Mouse (Mus musculus): ENCODE results near the gene Mogs.

- TF ChIP-seq POLR2A (IDR thresholded peaks at IDR 0.05; ENCODE audit: low read depth, low read length) (no peak), CTCF (conservative IDR thresholded peaks at IDR 0.05 in 1 of 2, IDR thresholded peaks at IDR 0.05 in 1 of 2; ENCODE audit: low read depth in 2 of 2, low read length in 2 of 2) (no peak), JUND (conservative IDR thresholded peaks at IDR 0.05; ENCODE audit: low read depth, low read length) (no peak), ZC3H11A (IDR thresholded peaks at IDR 0.05; ENCODE audit: low read depth, low read length) (no peak), MYC (IDR thresholded peaks at IDR 0.05; ENCODE audit: low read depth, low read length) (no peak), USF2 (conservative IDR thresholded peaks at IDR 0.05; ENCODE audit: low read depth, low read length) (no peak), POLR2AphosphoS2 (IDR thresholded peaks at IDR 0.05; ENCODE audit: low read depth, low read length) (no peak), MAX (IDR thresholded peaks at IDR 0.05; ENCODE audit: low read length) (no peak), MEF2A (IDR thresholded peaks at IDR 0.05; ENCODE audit: borderline replicate concordance, low read depth, low read length) (no peak)
Observed at GRCm38 (mm10) chr6:83111510-83112136, 3.7 kb upstream of the Mogs start.

All from CH12.LX (cell line).